Comparison of ENCODE assay signal across 8 mouse cellular contexts in the genomic region with DNA sequence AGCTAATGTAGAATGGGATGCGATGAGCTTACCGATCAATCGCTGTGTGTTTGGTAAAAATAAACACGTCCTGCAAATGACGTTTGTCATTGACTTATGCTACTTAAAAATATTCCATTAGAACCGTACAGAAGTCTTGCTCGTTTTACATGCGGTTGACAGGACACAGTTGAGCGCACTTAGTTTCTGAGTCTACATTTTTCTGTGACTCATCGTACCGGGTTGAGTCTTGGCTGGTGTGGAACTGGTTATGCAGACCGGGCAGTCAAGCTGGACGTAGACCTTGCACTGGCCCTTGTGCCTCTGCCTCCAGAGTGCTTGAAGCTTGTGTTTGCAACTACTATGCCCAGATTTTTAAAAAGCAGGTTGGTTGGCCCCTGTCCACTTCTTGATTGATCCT. TPM values are rescaled to one million over a fixed set of nuclear protein-coding genes. Genes with fewer than 3 reads are reported as not detected.
A peak's percentile ranks its signal among the peaks of the same experiment; 100 is the strongest.
DNase-seq lines count a peak whose midpoint lies in the region; ATAC-seq and TF ChIP-seq lines count a peak whose summit lies in the region.

No protein-coding gene starts in this region.

- H3K4me3 ChIP-seq in embryonic facial prominence, embryonic 14.5 days (ENCODE audit: low read depth, low read length): peak overlapping the region; percentile 91
- peak overlapping the region; percentile 95 for H3K4me3 ChIP-seq in intestine, embryonic 16.5 days (ENCODE audit: low read length)
- peak overlapping the region; percentile 83 for H3K4me3 ChIP-seq in lung, embryonic 14.5 days (ENCODE audit: low read depth, low read length)

- no peaks in the 10 kb centered on the region for H3K9me3 ChIP-seq in embryonic facial prominence, embryonic 14.5 days (ENCODE audit: control insufficient read depth, low read length)
- no peaks in the 10 kb centered on the region for H3K9me3 ChIP-seq in intestine, embryonic 16.5 days (ENCODE audit: control insufficient read depth, low read length)
- H3K9me3 ChIP-seq in lung, embryonic 14.5 days (ENCODE audit: low read depth, low read length): no peaks in the 10 kb centered on the region

- TF ChIP-seq CTCF in Patski (IDR thresholded peaks at IDR 0.05): no peak
- TF ChIP-seq CTCF in lung, embryonic 14.5 days (IDR thresholded peaks at IDR 0.05; ENCODE audit: low read depth): no peak

- in situ Hi-C loops in Patski (cut with MboI; ENCODE audit: low pct_unique_long_range_greater_than_20kb): loop anchor here (5.0 to 10.0 kb wide), 3 partner anchors 324 to 601 kb away; no protein-coding TSS in a partner anchor

- DNase-seq in lung, adult 18-20 months: peak; percentile 5
- no peak for DNase-seq in lung, postnatal 25 days (ENCODE audit: low spot score)
- peak; percentile 51 for DNase-seq in Patski (ENCODE audit: low read depth, low spot score)
- DNase-seq in embryonic facial prominence, embryonic 14.5 days (ENCODE audit: low spot score): no peak
- DNase-seq in lung, embryonic 14.5 days: peak; percentile 14
- peak; percentile 21 for DNase-seq in testis, postnatal 14 days (ENCODE audit: low spot score)
- DNase-seq in frontal cortex, postnatal 10 days (ENCODE audit: low spot score in 2 of 2): no peak

- H3K36me3 ChIP-seq in embryonic facial prominence, embryonic 14.5 days (ENCODE audit: control insufficient read depth, insufficient read depth, low read length): peaks cover 28% of the 10 kb centered on the region
- peaks cover 10% of the 10 kb centered on the region; the same call in 1 of the 2 replicates for H3K36me3 ChIP-seq in intestine, embryonic 16.5 days (ENCODE audit: control insufficient read depth, insufficient read depth, low read length)
- peaks cover 39% of the 10 kb centered on the region for H3K36me3 ChIP-seq in lung, embryonic 14.5 days (ENCODE audit: insufficient read depth)

- no peaks in the 10 kb centered on the region for H3K27me3 ChIP-seq in Patski
- H3K27me3 ChIP-seq in embryonic facial prominence, embryonic 14.5 days (replicated peaks; ENCODE audit: control insufficient read depth, insufficient read depth, low read length): no peaks in the 10 kb centered on the region
- no peaks in the 10 kb centered on the region for H3K27me3 ChIP-seq in intestine, embryonic 16.5 days (replicated peaks; ENCODE audit: control insufficient read depth, insufficient read depth, low read length)
- no peaks in the 10 kb centered on the region for H3K27me3 ChIP-seq in lung, embryonic 14.5 days (ENCODE audit: insufficient read depth, low read length)

- peak overlapping the region; percentile 81 for H3K4me2 ChIP-seq in embryonic facial prominence, embryonic 14.5 days (ENCODE audit: low read depth, low read length)
- H3K4me2 ChIP-seq in intestine, embryonic 16.5 days (ENCODE audit: low read depth, low read length): peak overlapping the region; percentile 78
- H3K4me2 ChIP-seq in lung, embryonic 14.5 days: peak overlapping the region; percentile 62

- peak; percentile 48 for ATAC-seq in Patski
- ATAC-seq in embryonic facial prominence, embryonic 14.5 days (ENCODE audit: low read depth): no peak
- no peak for ATAC-seq in intestine, embryonic 16.5 days
- ATAC-seq in lung, embryonic 14.5 days (ENCODE audit: insufficient read depth): no peak

- CTCF ChIA-PET in Patski (lab: Charles Lee): interaction anchor here (0.9 to 1.8 kb wide), 4 partner anchors 16 to 518 kb away, joined by 3 to 6 read pairs (median 4); no protein-coding TSS in a partner anchor

- H3K9ac ChIP-seq in embryonic facial prominence, embryonic 14.5 days (ENCODE audit: low read depth, low read length): peak overlapping the region; percentile 91
- H3K9ac ChIP-seq in intestine, embryonic 16.5 days (ENCODE audit: low read depth, low read length): peak overlapping the region; percentile 98
- peak overlapping the region; percentile 88 for H3K9ac ChIP-seq in lung, embryonic 14.5 days

- no peak overlapping the region for H3K27ac ChIP-seq in embryonic facial prominence, embryonic 14.5 days (replicated peaks; ENCODE audit: low read depth, low read length)
- peak overlapping the region; percentile 89 for H3K27ac ChIP-seq in intestine, embryonic 16.5 days (ENCODE audit: low read length)
- H3K27ac ChIP-seq in lung, embryonic 14.5 days (ENCODE audit: low read depth): no peak overlapping the region

- POLR2A ChIA-PET in Patski (lab: Charles Lee): interaction anchor here (0.7 kb wide), 1 partner anchor 71 kb away, joined by 3 read pairs; a partner anchor contains a TSS

- 10% methylated on average over 13 of the region's 13 CpGs for WGBS in embryonic facial prominence, embryonic 14.5 days
- 4% methylated on average over 13 of the region's 13 CpGs for WGBS in intestine, embryonic 16.5 days
- 8% methylated on average over 13 of the region's 13 CpGs for WGBS in lung, embryonic 14.5 days

- peaks cover 13% of the 10 kb centered on the region for H3K4me1 ChIP-seq in embryonic facial prominence, embryonic 14.5 days (ENCODE audit: control insufficient read depth, insufficient read depth, low read length)
- H3K4me1 ChIP-seq in intestine, embryonic 16.5 days (ENCODE audit: control insufficient read depth, insufficient read depth, low read length): peaks cover 11% of the 10 kb centered on the region
- no peaks in the 10 kb centered on the region for H3K4me1 ChIP-seq in lung, embryonic 14.5 days (ENCODE audit: insufficient read depth)

RNA-seq across cellular contexts. Expression of a gene that starts 1.0 kb away (rescaled TPM):
- 24.1 TPM for polyA plus RNA-seq in Patski (2021)
- polyA plus RNA-seq in embryonic facial prominence, embryonic 14.5 days (2014; fragmentation: Nextera tagmentation; extraction: Ambion mirVana): 19.7 and 22.8 TPM in 2 replicates
- polyA plus RNA-seq in intestine, embryonic 16.5 days (2015; fragmentation: Nextera tagmentation; extraction: Ambion mirVana): 13.7 and 14.1 TPM in 2 replicates
- 22.8 and 25.0 TPM in 2 replicates for polyA plus RNA-seq in lung, embryonic 14.5 days (2014; fragmentation: Nextera tagmentation; extraction: Ambion mirVana)

RNA-seq across cellular contexts. Expression of a gene that starts 36.3 kb away (rescaled TPM):
- not detected for polyA plus RNA-seq in Patski (2021)
- polyA plus RNA-seq in embryonic facial prominence, embryonic 14.5 days (2014; fragmentation: Nextera tagmentation; extraction: Ambion mirVana): not detected in 2 replicates
- 0.13 TPM in 1 of 2 replicates, not detected in the other for polyA plus RNA-seq in intestine, embryonic 16.5 days (2015; fragmentation: Nextera tagmentation; extraction: Ambion mirVana)
- polyA plus RNA-seq in lung, embryonic 14.5 days (2014; fragmentation: Nextera tagmentation; extraction: Ambion mirVana): 0.32 TPM in 1 of 2 replicates, not detected in the other

RNA-seq across cellular contexts. Expression of a gene that starts 41.6 kb away (rescaled TPM):
- not detected for polyA plus RNA-seq in Patski (2021)
- polyA plus RNA-seq in embryonic facial prominence, embryonic 14.5 days (2014; fragmentation: Nextera tagmentation; extraction: Ambion mirVana): 0.08 and 0.14 TPM in 2 replicates
- 0.07 TPM in 1 of 2 replicates, not detected in the other for polyA plus RNA-seq in intestine, embryonic 16.5 days (2015; fragmentation: Nextera tagmentation; extraction: Ambion mirVana)
- polyA plus RNA-seq in lung, embryonic 14.5 days (2014; fragmentation: Nextera tagmentation; extraction: Ambion mirVana): 0.11 and 0.14 TPM in 2 replicates

Comparison
In these comparisons a context has a peak if more than half of its experiments do, and no peak if none do; other contexts are left out.
1. DNase-seq: peak in lung, adult 18-20 months (2 of 2), Patski (single experiment), lung, embryonic 14.5 days (single experiment) and testis, postnatal 14 days (single experiment); none in lung, postnatal 25 days (single experiment), embryonic facial prominence, embryonic 14.5 days (single experiment) and frontal cortex, postnatal 10 days (0 of 2).
2. Peak in every context shown above with its lines, with median percentiles within 50 percentile points of each other: H3K4me2 ChIP-seq, H3K4me3 ChIP-seq and H3K9ac ChIP-seq.